Mouse (Mus musculus) lung, postnatal 0 days (tissue): Measurements from ENCODE around the gene Rasgrf2.
A peak's percentile ranks its signal among the peaks of the same experiment; 100 is the strongest.

Experiments
- CTCF ChIP-seq: IDR thresholded peaks from 2 replicates; pipeline ENCODE4 v1.5.1; 2016; ENCODE audit warnings: antibody characterized with exemption, mild to moderate bottlenecking
- EP300 ChIP-seq: IDR thresholded peaks from 2 replicates; pipeline ENCODE4 v1.6.1; 2016; ENCODE audit warnings: antibody characterized with exemption, mild to moderate bottlenecking, control low read depth

DNA sequence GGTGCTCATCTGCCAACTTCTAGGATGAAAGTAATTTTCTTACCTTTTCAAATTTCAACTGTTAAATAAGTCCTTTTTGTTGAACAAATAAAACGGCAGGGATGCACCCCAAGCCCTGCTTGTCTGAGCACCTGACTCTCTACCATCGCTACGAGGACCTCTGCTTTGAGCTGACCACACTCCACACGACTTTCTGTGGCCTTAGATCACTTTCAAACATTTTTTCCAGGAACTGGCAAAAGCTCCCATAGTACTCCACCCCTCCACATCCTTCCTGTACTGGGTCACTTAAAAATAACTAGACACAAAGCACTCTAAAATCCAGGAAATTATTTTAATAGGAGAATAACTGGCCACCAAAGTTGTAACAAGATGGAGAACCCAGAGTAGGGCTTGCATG is 23.2 kb downstream of the Rasgrf2 start:
- no peak for TF ChIP-seq CTCF
- TF ChIP-seq EP300: peak; percentile 46; the same call in 1 of the 2 replicates
